Mouse (Mus musculus) C2C12 (cell line): ENCODE results near the gene March10. TPM values are rescaled to one million over a fixed set of nuclear protein-coding genes. Genes with fewer than 3 reads are reported as not detected.

ENCODE experiments used
- H3K27me3 ChIP-seq: one replicate; pipeline ENCODE4 v1.6.1; 2011; ENCODE audit not compliant: control insufficient read depth, insufficient read depth, insufficient read length
- H3K36me3 ChIP-seq: one replicate; pipeline ENCODE4 v1.6.1; 2011; ENCODE audit not compliant: control insufficient read depth, insufficient read depth
- H3K4me3 ChIP-seq: one replicate; pipeline ENCODE4 v1.5.1; 2011; ENCODE audit warnings: mild to moderate bottlenecking, control low read depth; ENCODE audit not compliant: poor library complexity, insufficient read depth, severe bottlenecking
- H3K79me2 ChIP-seq: one replicate; pipeline ENCODE4 v1.6.1; 2011; ENCODE audit not compliant: control insufficient read depth, insufficient read depth
- H3K79me3 ChIP-seq: one replicate; pipeline ENCODE4 v1.6.1; 2011; ENCODE audit warnings: low read depth, control low read depth
- H3ac ChIP-seq: one replicate; pipeline ENCODE3; 2011; ENCODE audit warnings: low read depth; ENCODE audit not compliant: control insufficient read depth, insufficient read length
- CEBPB ChIP-seq: IDR thresholded peaks from one replicate; pipeline ENCODE4 v1.6.1; 2011; ENCODE audit warnings: low read depth, mild to moderate bottlenecking, control low read depth, moderate library complexity
- CTCF ChIP-seq: IDR thresholded peaks from one replicate; pipeline ENCODE4 v1.5.1; 2011; ENCODE audit not compliant: control insufficient read depth, insufficient read depth, insufficient read length
- FOSL1 ChIP-seq: IDR thresholded peaks from one replicate; pipeline ENCODE4 v1.8.0; 2011; ENCODE audit warnings: mild to moderate bottlenecking, low read length; ENCODE audit not compliant: poor library complexity, insufficient read depth, severe bottlenecking
- MAX ChIP-seq: IDR thresholded peaks from one replicate; pipeline ENCODE4 v1.6.1; 2011; ENCODE audit warnings: mild to moderate bottlenecking, control low read depth
- MYOD1 ChIP-seq: IDR thresholded peaks from one replicate; pipeline ENCODE4 v1.6.1; 2011; ENCODE audit warnings: low read depth; ENCODE audit not compliant: control insufficient read depth, insufficient read length
- MYOG ChIP-seq: IDR thresholded peaks from one replicate; pipeline ENCODE4 v1.6.1; 2011; ENCODE audit not compliant: control insufficient read depth, insufficient read length; ENCODE audit errors: extremely low read depth
- USF1 ChIP-seq: IDR thresholded peaks from one replicate; pipeline ENCODE4 v1.6.1; 2011; ENCODE audit warnings: low read depth, mild to moderate bottlenecking, control low read depth, moderate library complexity
- polyA plus RNA-seq: library from polyadenylated mRNA; unstranded; fragments of >200 nt; fragmentation: generic; extraction: Trizol; gene quantifications from one replicate; pipeline ENCODE4 v1.2.1, GENCODE M21; 2012; ENCODE audit warnings: missing spikeins

Gene March10
- polyA plus RNA-seq, 1 experiment = 0.09 TPM

DNA sequence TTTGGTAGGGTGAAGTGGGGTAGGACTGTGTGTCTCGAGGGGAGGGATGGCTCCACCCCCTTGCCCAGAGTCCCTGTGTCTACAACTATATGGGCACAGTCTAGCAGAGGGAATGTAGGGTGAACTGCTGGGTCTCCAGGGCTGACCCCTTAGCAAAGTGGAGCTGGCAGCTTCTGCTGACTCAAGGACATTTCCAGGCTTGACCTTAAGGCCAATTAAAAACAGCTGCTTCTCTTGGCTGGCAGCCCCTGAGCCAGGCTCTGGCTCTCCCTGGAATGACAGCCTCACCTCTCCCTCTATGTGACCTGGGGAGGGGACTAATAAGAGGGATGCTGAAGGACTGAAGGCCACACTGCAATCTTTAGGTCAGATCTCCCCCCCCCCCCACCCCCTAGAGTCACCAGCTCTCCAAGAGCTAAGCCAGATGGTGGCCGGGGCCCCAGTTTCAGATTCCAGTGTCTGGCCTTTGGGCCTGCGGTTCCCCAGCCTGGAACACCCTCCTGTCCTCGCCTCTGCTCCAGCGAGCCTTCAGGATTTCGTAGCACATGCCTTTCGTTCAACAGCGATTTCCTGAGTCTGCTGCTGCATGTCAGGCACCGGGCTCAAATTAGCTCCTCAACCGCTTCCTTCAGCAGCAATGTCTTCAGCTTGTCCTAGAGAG lies 143.4 kb downstream of the March10 start:
- Histone ChIP-seq H3K79me2 (peaks cover 75% of the 10 kb centered on the region), H3K4me3 (no peak overlapping the region), H3ac (peak overlapping the region; percentile 58), H3K79me3 (peaks cover 15% of the 10 kb centered on the region), H3K36me3 (peaks cover 10% of the 10 kb centered on the region), H3K27me3 (no peaks in the 10 kb centered on the region)
- TF ChIP-seq MYOG (no peak), USF1 (no peak), CEBPB (no peak), FOSL1 (no peak), CTCF (no peak), MAX (no peak)

- Histone ChIP-seq H3K36me3 (peaks cover 10% of the 10 kb centered on the region), H3K27me3 (no peaks in the 10 kb centered on the region), H3ac (peak overlapping the region; percentile 58), H3K4me3 (no peak overlapping the region), H3K79me3 (peaks cover 15% of the 10 kb centered on the region), H3K79me2 (peaks cover 75% of the 10 kb centered on the region)
- TF ChIP-seq MYOG (no peak), MYOD1 (no peak), CEBPB (no peak), CTCF (no peak), USF1 (no peak), MAX (no peak), FOSL1 (no peak)
Measured at GRCm38 (mm10) chr11:105312311-105312942, 144.1 kb downstream of the March10 start.

DNA sequence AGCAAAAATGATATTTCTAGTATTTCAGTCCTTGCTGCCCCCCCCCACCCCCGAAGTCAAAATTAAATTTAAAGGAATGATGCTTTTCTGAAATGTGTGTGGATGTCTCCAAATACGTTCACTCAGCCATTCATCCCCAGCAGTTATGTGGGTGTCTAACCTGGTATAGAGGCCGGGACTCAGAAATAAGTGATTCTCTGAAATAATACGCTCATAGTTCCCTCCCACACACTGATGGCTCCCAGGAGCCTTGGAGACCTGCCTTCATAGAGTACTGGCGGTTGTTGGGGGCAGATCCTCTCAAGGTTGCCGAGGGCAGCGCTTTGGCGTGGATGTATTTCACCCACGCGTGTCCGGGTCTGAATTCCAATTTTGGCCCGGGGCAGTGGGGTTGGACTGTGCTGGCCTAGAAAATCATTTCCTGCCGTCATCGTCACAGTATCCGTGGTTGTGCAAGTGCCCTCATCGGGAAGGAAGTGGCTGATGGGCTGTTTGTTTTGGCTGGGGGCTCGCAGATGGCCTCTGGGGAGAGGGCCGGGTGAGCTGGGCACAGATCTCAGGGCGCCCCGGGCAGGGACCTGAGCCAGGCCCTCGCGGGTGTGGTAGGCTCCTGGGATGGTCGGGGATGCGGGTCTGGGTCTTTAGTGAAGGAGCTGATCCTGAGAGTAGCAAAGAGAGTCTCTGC lies 145.1 kb downstream of the March10 start:
- TF ChIP-seq USF1 = no peak
- TF ChIP-seq CEBPB = peak; percentile 94
- TF ChIP-seq MAX = no peak
- peak overlapping the region; percentile 15 for H3ac ChIP-seq
- peaks cover 78% of the 10 kb centered on the region for H3K79me2 ChIP-seq
- peaks cover 13% of the 10 kb centered on the region for H3K79me3 ChIP-seq
- no peak overlapping the region for H3K4me3 ChIP-seq
- peaks cover 9% of the 10 kb centered on the region for H3K36me3 ChIP-seq
- no peaks in the 10 kb centered on the region for H3K27me3 ChIP-seq

Other genes with a start within 250 kb of the March10 start
- 28.7 TPM for gene Mrc2, start 164.1 kb downstream of the March10 start, polyA plus RNA-seq
- 5.8 TPM for gene Tanc2, start 133.3 kb upstream of the March10 start, polyA plus RNA-seq